Mouse (Mus musculus) lung, postnatal 0 days (tissue): ENCODE measurements around the gene Adgrf1.

Experiments
- CTCF ChIP-seq: IDR thresholded peaks from 2 replicates; pipeline ENCODE4 v1.5.1; 2016; ENCODE audit warnings: antibody characterized with exemption, mild to moderate bottlenecking
- EP300 ChIP-seq: IDR thresholded peaks from 2 replicates; pipeline ENCODE4 v1.6.1; 2016; ENCODE audit warnings: antibody characterized with exemption, mild to moderate bottlenecking, control low read depth

GRCm38 (mm10) chr17:43372604-43373003, 102.5 kb downstream of the Adgrf1 start:
- TF ChIP-seq CTCF (no peak), EP300 (peak; percentile 63)
